Mouse (Mus musculus) erythroblast, embryonic 14.5 days (primary cell): Measurements from ENCODE around the gene Smim11.

ENCODE experiments used
- GATA1 ChIP-seq: IDR thresholded peaks from 2 replicates; pipeline ENCODE4 v1.6.1; 2012; ENCODE audit warnings: low read length, inconsistent platforms, mixed read lengths
- TAL1 ChIP-seq: IDR thresholded peaks from 3 replicates; pipeline ENCODE4 v1.6.1; 2012; ENCODE audit warnings: low read length, inconsistent platforms, mixed read lengths

DNA sequence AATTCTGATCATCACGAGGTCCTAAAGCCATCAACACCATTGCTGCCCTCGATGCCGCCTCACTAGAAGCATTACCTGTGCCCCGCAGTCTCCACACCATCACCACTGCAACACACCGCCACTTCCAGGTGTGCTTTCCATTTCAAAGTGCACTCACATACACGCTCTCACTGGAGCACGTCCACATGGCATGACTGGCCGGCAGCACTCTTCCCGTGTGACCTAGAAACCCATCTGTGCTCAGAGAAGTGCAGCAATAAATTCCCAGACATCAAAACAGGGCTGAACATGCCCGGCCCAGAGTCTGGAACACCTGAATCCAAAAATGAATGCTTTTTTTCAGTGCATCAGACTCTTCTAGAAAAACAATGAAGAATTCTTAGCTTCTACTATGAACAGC, 26.8 kb downstream of the Smim11 start:
- no peak for TF ChIP-seq TAL1
- no peak for TF ChIP-seq GATA1
